Mouse (Mus musculus): ENCODE data around the gene Col4a3bp. TPM values are rescaled to one million over a fixed set of nuclear protein-coding genes. Genes with fewer than 3 reads are reported as not detected.

Gene Col4a3bp
- polyA plus RNA-seq, 1 experiment from 2014 or later: 12.5 TPM

GRCm38 (mm10) chr13:96675756-96676155, 133.3 kb downstream of the Col4a3bp start:
- 81% methylated on average over 6 of the region's 6 CpGs for WGBS
- ATAC-seq (ENCODE audit: insufficient number of reproducible peaks, insufficient read depth, low FRiP score, low TSS enrichment, low read depth): no peak
- Histone ChIP-seq H3K27me3 (no peaks in the 10 kb centered on the region), H3K27ac (no peak overlapping the region), H3K4me3 (no peak overlapping the region), H3K9ac (no peak overlapping the region), H3K4me2 (no peak overlapping the region), H3K9me3 (no peaks in the 10 kb centered on the region), H3K4me1 (peaks cover 8% of the 10 kb centered on the region; the same call in 1 of the 2 replicates), H3K36me3 (no peaks in the 10 kb centered on the region)

GRCm38 (mm10) chr13:96677071-96677470, 134.7 kb downstream of the Col4a3bp start:
- Histone ChIP-seq H3K4me1 (no peaks in the 10 kb centered on the region), H3K4me3 (no peak overlapping the region), H3K9ac (no peak overlapping the region), H3K4me2 (no peak overlapping the region), H3K9me3 (no peaks in the 10 kb centered on the region), H3K27ac (no peak overlapping the region), H3K27me3 (no peaks in the 10 kb centered on the region), H3K36me3 (no peaks in the 10 kb centered on the region)
- no peak for ATAC-seq (ENCODE audit: insufficient number of reproducible peaks, insufficient read depth, low FRiP score, low TSS enrichment, low read depth)
- 74% methylated on average over 1 of the region's 1 CpGs for whole genome bisulfite sequencing

- WGBS: 78% methylated on average over 6 of the region's 6 CpGs
- Histone ChIP-seq H3K9me3 (no peaks in the 10 kb centered on the region), H3K4me2 (no peak overlapping the region), H3K4me3 (no peak overlapping the region), H3K9ac (no peak overlapping the region), H3K27me3 (no peaks in the 10 kb centered on the region), H3K27ac (no peak overlapping the region), H3K4me1 (no peaks in the 10 kb centered on the region), H3K36me3 (no peaks in the 10 kb centered on the region)
- no peak for ATAC-seq (ENCODE audit: insufficient number of reproducible peaks, insufficient read depth, low FRiP score, low TSS enrichment, low read depth)
These were observed 136.2 kb downstream of the Col4a3bp start for GRCm38 (mm10) chr13:96678616-96679015.

- no peak overlapping the region for H3K4me2 ChIP-seq
- H3K36me3 ChIP-seq: no peaks in the 10 kb centered on the region
- H3K4me1 ChIP-seq: no peaks in the 10 kb centered on the region
- no peaks in the 10 kb centered on the region for H3K9me3 ChIP-seq
- no peak for ATAC-seq (ENCODE audit: insufficient number of reproducible peaks, insufficient read depth, low FRiP score, low TSS enrichment, low read depth)
- 64% methylated on average over 9 of the region's 9 CpGs for WGBS
- H3K27ac ChIP-seq: no peak overlapping the region; the same call in 1 of the 2 replicates
- no peak overlapping the region for H3K4me3 ChIP-seq
- H3K27me3 ChIP-seq: no peaks in the 10 kb centered on the region
- H3K9ac ChIP-seq: no peak overlapping the region
These were observed 138.0 kb downstream of the Col4a3bp start for GRCm38 (mm10) chr13:96680163-96681087.

GRCm38 (mm10) chr13:96681088-96681620, 138.7 kb downstream of the Col4a3bp start:
- Histone ChIP-seq H3K36me3 (no peaks in the 10 kb centered on the region), H3K9ac (no peak overlapping the region), H3K27ac (no peak overlapping the region), H3K4me2 (no peak overlapping the region), H3K27me3 (no peaks in the 10 kb centered on the region), H3K9me3 (no peaks in the 10 kb centered on the region), H3K4me3 (no peak overlapping the region), H3K4me1 (no peaks in the 10 kb centered on the region)
- ATAC-seq (ENCODE audit: insufficient number of reproducible peaks, insufficient read depth, low FRiP score, low TSS enrichment, low read depth): no peak

DNA sequence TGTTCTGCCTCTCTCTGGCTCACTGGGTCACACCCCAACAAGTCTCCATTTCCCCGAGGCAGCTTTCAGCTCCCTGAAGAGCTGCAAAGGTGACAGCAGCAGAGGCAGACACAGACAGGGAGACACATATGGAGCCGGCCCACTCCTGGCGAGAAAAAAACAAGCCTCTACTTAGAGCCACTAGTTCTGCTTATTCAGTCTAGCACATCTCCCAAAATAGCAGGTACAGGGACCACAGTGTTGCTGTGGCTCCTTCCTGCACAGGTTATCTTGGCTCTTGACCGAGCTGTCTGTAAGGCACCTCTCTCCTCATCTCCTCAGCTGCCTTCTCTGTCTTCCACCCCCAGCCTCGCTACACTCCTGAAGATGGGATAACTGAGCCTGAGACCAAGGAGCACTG, 142.4 kb downstream of the Col4a3bp start:
- Histone ChIP-seq H3K27me3 (no peaks in the 10 kb centered on the region), H3K27ac (no peak overlapping the region), H3K4me1 (no peaks in the 10 kb centered on the region), H3K4me3 (no peak overlapping the region), H3K9me3 (no peaks in the 10 kb centered on the region), H3K9ac (no peak overlapping the region), H3K36me3 (no peaks in the 10 kb centered on the region), H3K4me2 (no peak overlapping the region)
- 78% methylated on average over 5 of the region's 5 CpGs for WGBS
- ATAC-seq (ENCODE audit: insufficient number of reproducible peaks, insufficient read depth, low FRiP score, low TSS enrichment, low read depth): no peak

- Histone ChIP-seq H3K4me3 (no peak overlapping the region), H3K36me3 (no peaks in the 10 kb centered on the region), H3K4me2 (no peak overlapping the region), H3K9me3 (peaks cover 2% of the 10 kb centered on the region; the same call in 1 of the 2 replicates), H3K4me1 (no peaks in the 10 kb centered on the region), H3K27me3 (no peaks in the 10 kb centered on the region), H3K27ac (no peak overlapping the region), H3K9ac (no peak overlapping the region)
- WGBS: 87% methylated on average over 9 of the region's 9 CpGs
- no peak for ATAC-seq (ENCODE audit: insufficient number of reproducible peaks, insufficient read depth, low FRiP score, low TSS enrichment, low read depth)
These were observed 144.8 kb downstream of the Col4a3bp start for GRCm38 (mm10) chr13:96687261-96687660.

Other genes starting within 250 kb of the Col4a3bp start
- 14.9 and 17.5 TPM in 2 replicates for gene Poc5, start 154.3 kb upstream of the Col4a3bp start, polyA plus RNA-seq (2015; fragmentation: Nextera tagmentation; extraction: Ambion mirVana)
- 0.21 TPM in 1 of 2 replicates, not detected in the other for gene Ankdd1b, start 71.4 kb upstream of the Col4a3bp start, polyA plus RNA-seq (2015; fragmentation: Nextera tagmentation; extraction: Ambion mirVana)
- not detected in 2 replicates for gene Gm17622, start 51.9 kb upstream of the Col4a3bp start, polyA plus RNA-seq (2015; fragmentation: Nextera tagmentation; extraction: Ambion mirVana)
- 12.0 and 14.5 TPM in 2 replicates for gene Polk, start within 50 bp of the Col4a3bp start, polyA plus RNA-seq (2015; fragmentation: Nextera tagmentation; extraction: Ambion mirVana)
- gene Hmgcr, start 128.3 kb downstream of the Col4a3bp start, polyA plus RNA-seq (2015; fragmentation: Nextera tagmentation; extraction: Ambion mirVana): 70.4 and 73.7 TPM in 2 replicates
- gene Ankrd31, start 205.7 kb downstream of the Col4a3bp start, polyA plus RNA-seq (2015; fragmentation: Nextera tagmentation; extraction: Ambion mirVana): not detected in 2 replicates

Measured in embryonic facial prominence, embryonic 13.5 days (tissue).